Mouse (Mus musculus) heart, adult 2 months (tissue): ENCODE data around the gene Stk32c. TPM values are rescaled to one million over a fixed set of nuclear protein-coding genes. Genes with fewer than 3 reads are reported as not detected.

Source experiments
- DNase-seq, 2 experiments: peaks; one replicate each; pipeline ENCODE4 v3.0.0; 2021
- H3K27ac ChIP-seq: fragments of 200-600 bp; 2 replicates; pipeline ENCODE4 v1.8.1; 2022
- H3K27me3 ChIP-seq: fragments of 200-500 bp; 2 replicates; pipeline ENCODE4 v1.6.1; 2012; ENCODE audit warnings: mild to moderate bottlenecking, low read length, inconsistent platforms, mixed read lengths; ENCODE audit not compliant: control insufficient read depth, insufficient read depth
- H3K36me3 ChIP-seq: fragments of 200-500 bp; 2 replicates; pipeline ENCODE4 v1.6.1; 2012; ENCODE audit warnings: low read length, inconsistent platforms; ENCODE audit not compliant: control insufficient read depth, insufficient read depth
- H3K4me1 ChIP-seq: fragments of 200-500 bp; 2 replicates; pipeline ENCODE4 v1.6.1; 2011; ENCODE audit warnings: low read length; ENCODE audit not compliant: control insufficient read depth, insufficient read depth
- H3K4me3 ChIP-seq: fragments of 200-600 bp; 2 replicates; pipeline ENCODE4 v1.8.1; 2022
- H3K79me2 ChIP-seq: fragments of 200-500 bp; replicated peaks from 2 replicates; pipeline ENCODE4 v1.6.1; 2012; ENCODE audit warnings: mild to moderate bottlenecking, inconsistent platforms, low read length, moderate library complexity, mixed read lengths; ENCODE audit not compliant: control insufficient read depth, insufficient read depth
- H3K9ac ChIP-seq: fragments of 200-500 bp; 2 replicates; pipeline ENCODE4 v1.6.1; 2012; ENCODE audit warnings: low read depth, mild to moderate bottlenecking, control low read depth, inconsistent platforms, low read length, mixed read lengths
- CTCF ChIP-seq: fragments of 200-600 bp; IDR thresholded peaks from 2 replicates; pipeline ENCODE4 v1.8.1; 2022; ENCODE audit warnings: antibody characterized with exemption, mild to moderate bottlenecking, moderate library complexity
- EP300 ChIP-seq: fragments of 200-500 bp; IDR thresholded peaks from 2 replicates; pipeline ENCODE4 v1.6.1; 2011; ENCODE audit warnings: low read depth, low read length, control low read depth; ENCODE audit not compliant: insufficient read depth
- POLR2A ChIP-seq: fragments of 200-500 bp; IDR thresholded peaks from 2 replicates; pipeline ENCODE4 v1.6.1; 2011; ENCODE audit warnings: mild to moderate bottlenecking, low read depth, low read length, control low read depth; ENCODE audit not compliant: insufficient read depth
- WGBS: fragments of 180-500 bp; shearing (Covaris S2); methylation state at CpG from one replicate; pipeline ENCODE4 v1.1.7; 2018; 5-methylcytosine and 5-hydroxymethylcytosine counted together
- intact Hi-C: fragments of 180-260 bp; cut with DNase I; formaldehyde crosslinking; loops from one replicate; pipeline ENCODE4 v1.15.1; 2025
- polyA plus RNA-seq: library from polyadenylated mRNA; depleted of rRNA; stranded (reverse); fragments of >200 nt; gene quantifications from 2 replicates; pipeline ENCODE4 v1.2.3, GENCODE M21; 2012
- total RNA-seq, 2 experiments: library from RNA; stranded (reverse); gene quantifications; 2 replicates each; pipeline ENCODE4 v1.2.3; 2021

Stk32c gene
- total and polyA plus RNA-seq, 3 experiments: 0.68 to 1.1 (median 0.94) TPM

DNA sequence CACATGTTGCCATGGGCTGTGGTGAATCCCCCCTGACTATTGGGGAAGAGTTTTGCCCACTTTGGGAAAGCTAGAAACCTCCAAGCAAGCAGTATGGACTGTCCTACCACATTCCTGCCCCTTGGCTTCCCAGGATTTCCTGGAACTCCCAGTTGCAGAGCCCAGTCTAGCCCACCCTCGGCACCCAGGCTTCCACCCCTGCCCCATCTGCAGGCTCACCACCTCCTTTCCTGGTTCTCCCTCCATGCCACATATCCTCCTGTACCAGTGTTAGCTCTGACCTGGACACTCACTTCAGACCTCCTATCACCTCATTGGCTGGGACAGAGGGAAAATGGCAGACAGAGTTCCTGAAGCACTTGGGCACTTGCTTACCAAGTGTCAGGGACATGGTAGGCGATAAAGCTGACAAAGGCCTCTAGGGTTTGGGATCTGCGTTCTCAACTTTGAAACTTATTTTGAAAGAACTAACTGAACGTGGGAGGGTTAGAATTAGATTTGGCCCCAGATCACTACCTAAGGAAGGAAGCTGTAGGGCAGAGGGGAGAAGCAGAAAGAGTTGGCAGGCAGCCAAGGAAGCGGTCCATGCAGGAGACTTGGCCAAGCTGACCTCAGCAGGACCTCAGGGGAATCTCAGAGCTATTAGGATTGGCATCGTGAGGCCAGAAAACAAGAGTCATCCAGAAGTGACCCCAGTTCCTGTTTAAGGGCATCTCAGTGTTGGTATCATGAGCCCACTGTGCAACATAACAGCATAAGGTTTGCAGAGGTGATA, 5.7 kb upstream of the Stk32c start:
- Histone ChIP-seq H3K27me3 (no peaks in the 10 kb centered on the region), H3K4me3 (no peak overlapping the region), H3K27ac (peak overlapping the region; percentile 9), H3K36me3 (no peaks in the 10 kb centered on the region), H3K4me1 (peaks cover 14% of the 10 kb centered on the region), H3K79me2 (no peaks in the 10 kb centered on the region), H3K9ac (no peak overlapping the region)
- TF ChIP-seq CTCF (no peak), POLR2A (no peak)
- peak in 1 of 2 experiments; percentile 59 for DNase-seq
- intact Hi-C loops: no loop called here
- 17% methylated on average over 6 of the region's 6 CpGs for WGBS

DNA sequence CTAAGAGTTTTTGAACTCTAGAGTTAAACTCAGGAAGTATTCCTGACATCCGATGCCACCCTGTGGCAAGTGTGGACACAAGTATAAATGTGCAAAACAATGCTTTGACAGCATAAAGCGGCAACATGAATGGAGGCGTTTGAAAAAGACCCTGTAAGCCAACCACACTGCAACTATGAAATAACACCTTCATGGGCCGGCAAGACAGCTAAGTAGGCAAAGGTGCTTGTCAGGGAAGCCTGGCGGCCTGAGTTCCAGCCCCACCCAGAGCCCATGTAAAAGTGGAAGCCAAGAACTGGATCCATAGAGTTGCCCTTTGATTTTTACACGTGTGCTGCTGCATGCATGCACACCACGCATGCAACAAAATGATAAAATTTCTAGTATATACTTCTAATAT, 3.9 kb upstream of the Stk32c start:
- 78% methylated on average over 7 of the region's 7 CpGs for WGBS

DNA sequence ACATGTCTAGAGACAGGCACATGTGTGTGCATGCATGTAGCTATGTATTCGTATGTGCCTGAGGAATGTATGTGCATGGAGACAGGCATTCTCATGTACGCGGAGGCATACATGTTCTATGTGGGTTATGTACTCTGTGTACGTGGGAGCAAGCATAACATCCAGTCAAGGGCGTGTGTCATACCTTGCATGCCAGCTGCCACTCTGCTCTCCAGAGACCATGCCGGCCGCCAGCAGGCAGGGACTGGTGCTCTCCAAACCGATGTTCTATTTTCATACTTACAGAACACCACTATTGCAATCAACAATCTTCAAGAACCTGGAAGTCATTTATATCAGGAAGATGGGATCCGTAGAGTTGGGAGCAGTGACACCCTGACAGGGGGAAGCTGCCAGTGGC, 3.4 kb upstream of the Stk32c start:
- Histone ChIP-seq H3K79me2 (no peaks in the 10 kb centered on the region), H3K4me1 (peaks cover 15% of the 10 kb centered on the region), H3K36me3 (no peaks in the 10 kb centered on the region), H3K9ac (no peak overlapping the region), H3K27ac (peak overlapping the region; percentile 21; the same call in 1 of the 2 replicates), H3K4me3 (no peak overlapping the region), H3K27me3 (no peaks in the 10 kb centered on the region)
- WGBS: 73% methylated on average over 9 of the region's 9 CpGs
- DNase-seq: peak; percentile 34 to 41
- TF ChIP-seq CTCF (no peak), EP300 (no peak), POLR2A (no peak)
- intact Hi-C loops: no loop called here

More for the DNA sequence above, 3.9 kb upstream of the Stk32c start:
- Histone ChIP-seq H3K4me3 (no peak overlapping the region), H3K27me3 (no peaks in the 10 kb centered on the region), H3K36me3 (no peaks in the 10 kb centered on the region), H3K79me2 (no peaks in the 10 kb centered on the region), H3K4me1 (peaks cover 15% of the 10 kb centered on the region), H3K27ac (peak overlapping the region; percentile 21; the same call in 1 of the 2 replicates), H3K9ac (no peak overlapping the region)
- no peak for DNase-seq
- no peak for TF ChIP-seq CTCF
- intact Hi-C loops: no loop called here

DNA sequence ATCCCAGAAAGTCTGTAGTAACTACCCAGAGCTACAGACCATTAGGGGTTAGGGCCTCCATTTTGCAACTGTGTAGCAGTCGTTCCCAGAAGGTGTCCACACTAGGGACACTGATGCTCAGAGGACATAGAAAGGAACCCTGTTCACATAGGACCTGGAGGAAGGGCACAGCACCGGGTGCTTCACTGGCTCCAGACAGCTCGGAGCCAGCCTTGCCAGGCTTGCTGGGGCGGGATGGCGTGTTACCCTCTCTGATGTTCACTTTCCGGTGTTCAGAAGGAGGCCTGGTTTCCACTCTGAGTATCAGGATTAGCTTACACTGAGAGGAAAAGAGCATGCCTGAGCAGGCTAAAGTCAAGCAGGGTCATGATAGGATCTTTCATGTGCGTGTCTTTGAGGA, 2.8 kb upstream of the Stk32c start:
- H3K27ac ChIP-seq: no peak overlapping the region
- H3K4me1 ChIP-seq: peaks cover 15% of the 10 kb centered on the region
- H3K36me3 ChIP-seq: no peaks in the 10 kb centered on the region
- DNase-seq: peak in 1 of 2 experiments; percentile 6
- TF ChIP-seq EP300 (no peak), CTCF (no peak)
- H3K4me3 ChIP-seq: no peak overlapping the region
- intact Hi-C loops: no loop called here
- no peak overlapping the region for H3K9ac ChIP-seq
- WGBS: 83% methylated on average over 7 of the region's 7 CpGs
- H3K79me2 ChIP-seq: no peaks in the 10 kb centered on the region
- H3K27me3 ChIP-seq: no peaks in the 10 kb centered on the region

DNA sequence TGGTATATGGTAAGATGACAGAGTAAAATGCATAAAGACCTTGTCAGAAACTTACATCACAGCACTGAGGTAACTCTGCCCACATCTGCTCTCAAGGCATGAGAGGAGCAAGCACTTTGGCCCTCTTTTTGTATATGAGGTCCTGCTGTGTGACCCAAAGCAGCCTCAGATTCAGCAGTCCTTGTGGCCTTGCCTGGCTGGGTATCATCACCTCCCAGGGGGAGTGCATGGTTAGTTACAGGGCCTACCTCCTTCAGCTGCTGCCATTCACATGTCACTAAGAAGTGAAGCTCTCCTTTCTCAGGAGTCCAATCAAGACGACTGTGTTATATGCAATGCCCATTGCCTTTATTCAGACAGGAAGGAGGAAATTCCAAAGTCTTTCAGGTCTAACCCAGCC, 2.4 kb upstream of the Stk32c start:
- WGBS: 37% methylated on average over 1 of the region's 1 CpGs
- Histone ChIP-seq H3K4me3 (no peak overlapping the region), H3K27ac (no peak overlapping the region), H3K4me1 (peaks cover 15% of the 10 kb centered on the region), H3K79me2 (no peaks in the 10 kb centered on the region), H3K36me3 (no peaks in the 10 kb centered on the region), H3K27me3 (no peaks in the 10 kb centered on the region), H3K9ac (no peak overlapping the region)
- DNase-seq: peak in 1 of 2 experiments; percentile 1
- no peak for TF ChIP-seq POLR2A
- TF ChIP-seq CTCF: no peak
- TF ChIP-seq EP300: no peak
- intact Hi-C loops: no loop called here

DNA sequence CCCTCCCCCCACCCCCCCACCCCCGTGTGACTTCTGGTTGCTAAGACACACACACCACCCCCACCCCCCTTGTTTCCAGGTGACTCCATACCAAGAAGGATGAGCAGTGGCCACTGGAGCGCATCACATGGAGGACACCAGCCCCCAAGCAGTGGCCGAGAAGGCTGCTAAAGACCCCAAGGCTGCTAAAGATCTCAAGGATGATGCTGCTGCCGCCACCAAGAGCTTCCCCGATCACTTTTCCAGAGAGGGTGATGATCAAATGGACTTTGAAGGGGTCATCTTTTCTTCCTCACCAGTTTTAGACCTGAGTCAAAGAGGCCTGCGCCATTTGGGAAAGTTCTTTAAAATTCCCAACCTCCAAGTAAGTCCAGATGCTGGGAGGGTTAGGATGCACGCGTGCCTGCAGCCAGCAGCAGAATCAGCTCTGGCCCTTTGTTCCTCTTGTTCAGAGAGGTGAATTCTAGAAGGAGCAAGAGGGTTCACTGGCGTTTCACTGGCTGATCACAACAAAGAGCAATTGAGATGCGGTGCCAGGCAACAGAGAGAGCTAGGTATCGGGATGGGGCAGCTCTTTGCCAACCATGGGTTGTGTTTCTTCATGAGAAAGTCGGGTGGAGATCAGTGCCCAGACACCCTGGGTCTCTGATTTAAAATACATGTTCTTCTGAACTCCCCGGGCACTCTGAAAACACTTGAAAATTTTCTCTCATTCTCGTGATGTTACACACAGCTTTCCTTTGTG, 1.7 kb upstream of the Stk32c start:
- H3K4me1 ChIP-seq: peaks cover 15% of the 10 kb centered on the region
- H3K27me3 ChIP-seq: no peaks in the 10 kb centered on the region
- TF ChIP-seq CTCF: no peak
- no peak for TF ChIP-seq EP300
- no peak for TF ChIP-seq POLR2A
- no peaks in the 10 kb centered on the region for H3K36me3 ChIP-seq
- peak in 1 of 2 experiments; percentile 1 for DNase-seq
- WGBS: 87% methylated on average over 14 of the region's 14 CpGs
- intact Hi-C loops: no loop called here
- no peak overlapping the region for H3K4me3 ChIP-seq
- no peak overlapping the region for H3K27ac ChIP-seq
- no peaks in the 10 kb centered on the region for H3K79me2 ChIP-seq
- no peak overlapping the region for H3K9ac ChIP-seq
